Mouse (Mus musculus): ENCODE results near the gene Pspc1. TPM values are rescaled to one million over a fixed set of nuclear protein-coding genes. Genes with fewer than 3 reads are reported as not detected.

Pspc1 gene
- polyA plus RNA-seq, 1 experiment from 2014 or later, result 60.7 TPM

- no peak for ATAC-seq (ENCODE audit: low FRiP score, low TSS enrichment)
- Histone ChIP-seq H3K4me2 (ENCODE audit: low read length) (no peak overlapping the region), H3K4me1 (ENCODE audit: control insufficient read depth, insufficient read depth, low read length) (no peaks in the 10 kb centered on the region), H3K9me3 (ENCODE audit: control insufficient read depth, low read length) (no peaks in the 10 kb centered on the region), H3K4me3 (replicated peaks; ENCODE audit: low read depth, low read length) (no peak overlapping the region), H3K36me3 (ENCODE audit: control insufficient read depth, insufficient read depth, low read length) (peaks cover 60% of the 10 kb centered on the region), H3K9ac (replicated peaks; ENCODE audit: low read length) (no peak overlapping the region), H3K27ac (replicated peaks; ENCODE audit: low read depth, low read length) (no peak overlapping the region), H3K27me3 (ENCODE audit: control insufficient read depth, insufficient read depth, low read length) (no peaks in the 10 kb centered on the region)
- DNase-seq, result no peak
- WGBS, result 89% methylated on average over 4 of the region's 4 CpGs
These were observed 26.8 kb downstream of the Pspc1 start for GRCm38 (mm10) chr14:56751282-56751681.

- DNase-seq (no peak), ATAC-seq (ENCODE audit: low FRiP score, low TSS enrichment) (no peak)
- 98% methylated on average over 1 of the region's 1 CpGs for WGBS
- H3K27ac ChIP-seq (replicated peaks; ENCODE audit: low read depth, low read length), result no peak overlapping the region
- peaks cover 20% of the 10 kb centered on the region; the same call in 1 of the 2 replicates for H3K36me3 ChIP-seq (ENCODE audit: control insufficient read depth, insufficient read depth, low read length)
- H3K9me3 ChIP-seq (ENCODE audit: control insufficient read depth, low read length), result no peaks in the 10 kb centered on the region
- H3K4me2 ChIP-seq (ENCODE audit: low read length), result no peak overlapping the region
- no peak overlapping the region for H3K9ac ChIP-seq (replicated peaks; ENCODE audit: low read length)
- H3K4me3 ChIP-seq (replicated peaks; ENCODE audit: low read depth, low read length), result no peak overlapping the region
- no peaks in the 10 kb centered on the region for H3K27me3 ChIP-seq (ENCODE audit: control insufficient read depth, insufficient read depth, low read length)
- H3K4me1 ChIP-seq (ENCODE audit: control insufficient read depth, insufficient read depth, low read length), result no peaks in the 10 kb centered on the region
These were observed 37.9 kb downstream of the Pspc1 start for GRCm38 (mm10) chr14:56740175-56740574.

GRCm38 (mm10) chr14:56726493-56726892 is 51.6 kb downstream of the Pspc1 start:
- Histone ChIP-seq H3K27ac (replicated peaks; ENCODE audit: low read depth, low read length) (no peak overlapping the region), H3K4me2 (ENCODE audit: low read length) (no peak overlapping the region), H3K9me3 (ENCODE audit: control insufficient read depth, low read length) (no peaks in the 10 kb centered on the region), H3K9ac (replicated peaks; ENCODE audit: low read length) (no peak overlapping the region), H3K4me3 (replicated peaks; ENCODE audit: low read depth, low read length) (no peak overlapping the region), H3K4me1 (ENCODE audit: control insufficient read depth, insufficient read depth, low read length) (no peaks in the 10 kb centered on the region), H3K36me3 (ENCODE audit: control insufficient read depth, insufficient read depth, low read length) (peaks cover 10% of the 10 kb centered on the region; the same call in 1 of the 2 replicates), H3K27me3 (ENCODE audit: control insufficient read depth, insufficient read depth, low read length) (no peaks in the 10 kb centered on the region)
- ATAC-seq (ENCODE audit: low FRiP score, low TSS enrichment) (no peak), DNase-seq (no peak)
- 79% methylated on average over 1 of the region's 1 CpGs for WGBS

DNA sequence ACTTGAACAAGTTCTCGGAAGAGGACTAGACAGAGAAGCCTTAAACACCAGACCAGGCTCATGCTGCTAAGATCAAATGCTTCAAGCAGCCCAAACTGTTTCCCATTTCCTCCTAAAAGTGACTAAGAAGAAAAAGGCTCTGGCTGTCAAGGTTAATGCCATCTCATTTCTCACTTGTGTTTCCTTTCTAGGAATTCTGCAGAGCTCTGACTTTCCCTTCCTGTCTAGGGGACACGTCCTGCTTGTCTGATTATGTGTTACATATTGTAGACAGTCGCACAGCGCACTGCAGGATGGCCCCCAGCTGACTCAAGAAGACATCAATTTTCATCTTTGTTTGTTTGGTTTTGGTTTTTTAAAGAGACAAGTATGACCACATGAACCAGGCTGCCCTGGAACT is 72.4 kb downstream of the Pspc1 start:
- H3K27me3 ChIP-seq (ENCODE audit: control insufficient read depth, insufficient read depth, low read length), result no peaks in the 10 kb centered on the region
- no peak overlapping the region for H3K9ac ChIP-seq (replicated peaks; ENCODE audit: low read length)
- WGBS, result 87% methylated on average over 4 of the region's 4 CpGs
- no peak overlapping the region for H3K27ac ChIP-seq (replicated peaks; ENCODE audit: low read depth, low read length)
- no peak overlapping the region for H3K4me2 ChIP-seq (ENCODE audit: low read length)
- DNase-seq, result no peak
- ATAC-seq (ENCODE audit: low FRiP score, low TSS enrichment), result no peak
- no peak overlapping the region for H3K4me3 ChIP-seq (replicated peaks; ENCODE audit: low read depth, low read length)
- no peaks in the 10 kb centered on the region for H3K9me3 ChIP-seq (ENCODE audit: control insufficient read depth, low read length)
- H3K36me3 ChIP-seq (ENCODE audit: control insufficient read depth, insufficient read depth, low read length), result peaks cover 7% of the 10 kb centered on the region
- H3K4me1 ChIP-seq (ENCODE audit: control insufficient read depth, insufficient read depth, low read length), result no peaks in the 10 kb centered on the region

DNA sequence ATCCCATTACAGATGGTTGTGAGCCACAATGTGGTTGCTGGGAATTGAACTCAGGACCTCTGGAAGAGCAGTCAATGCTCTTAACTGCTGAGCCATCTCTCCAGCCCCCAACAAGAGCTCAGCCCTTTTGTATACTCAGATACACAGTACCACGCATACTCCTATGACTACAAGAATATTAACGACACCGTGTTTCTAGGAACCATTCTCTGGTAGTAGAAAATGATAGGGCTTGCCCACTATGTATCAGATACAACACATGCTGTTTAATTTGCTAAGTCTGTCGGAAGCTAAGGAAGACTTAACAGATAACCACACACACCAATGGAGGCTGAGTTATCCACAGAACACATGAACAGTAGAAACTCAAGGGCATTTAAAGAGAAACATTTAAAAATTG is 75.5 kb downstream of the Pspc1 start:
- Histone ChIP-seq H3K9me3 (ENCODE audit: control insufficient read depth, low read length) (no peaks in the 10 kb centered on the region), H3K27me3 (ENCODE audit: control insufficient read depth, insufficient read depth, low read length) (no peaks in the 10 kb centered on the region), H3K27ac (replicated peaks; ENCODE audit: low read depth, low read length) (no peak overlapping the region), H3K4me1 (ENCODE audit: control insufficient read depth, insufficient read depth, low read length) (no peaks in the 10 kb centered on the region), H3K4me2 (ENCODE audit: low read length) (no peak overlapping the region), H3K36me3 (ENCODE audit: control insufficient read depth, insufficient read depth, low read length) (peaks cover 28% of the 10 kb centered on the region), H3K4me3 (replicated peaks; ENCODE audit: low read depth, low read length) (no peak overlapping the region), H3K9ac (replicated peaks; ENCODE audit: low read length) (no peak overlapping the region)
- 96% methylated on average over 4 of the region's 4 CpGs for WGBS
- DNase-seq (no peak), ATAC-seq (ENCODE audit: low FRiP score, low TSS enrichment) (no peak)

GRCm38 (mm10) chr14:56697836-56698235 is 80.3 kb downstream of the Pspc1 start:
- Histone ChIP-seq H3K36me3 (ENCODE audit: control insufficient read depth, insufficient read depth, low read length) (peaks cover 77% of the 10 kb centered on the region), H3K4me1 (ENCODE audit: control insufficient read depth, insufficient read depth, low read length) (no peaks in the 10 kb centered on the region), H3K9ac (replicated peaks; ENCODE audit: low read length) (no peak overlapping the region), H3K4me2 (ENCODE audit: low read length) (no peak overlapping the region), H3K27ac (replicated peaks; ENCODE audit: low read depth, low read length) (no peak overlapping the region), H3K9me3 (ENCODE audit: control insufficient read depth, low read length) (no peaks in the 10 kb centered on the region), H3K4me3 (replicated peaks; ENCODE audit: low read depth, low read length) (no peak overlapping the region), H3K27me3 (ENCODE audit: control insufficient read depth, insufficient read depth, low read length) (no peaks in the 10 kb centered on the region)
- WGBS, result 93% methylated on average over 5 of the region's 5 CpGs
- DNase-seq, result no peak
- no peak for ATAC-seq (ENCODE audit: low FRiP score, low TSS enrichment)

- H3K4me1 ChIP-seq (ENCODE audit: control insufficient read depth, insufficient read depth, low read length), result no peaks in the 10 kb centered on the region
- H3K9me3 ChIP-seq (ENCODE audit: control insufficient read depth, low read length), result no peaks in the 10 kb centered on the region
- no peak overlapping the region for H3K4me2 ChIP-seq (ENCODE audit: low read length)
- H3K9ac ChIP-seq (replicated peaks; ENCODE audit: low read length), result no peak overlapping the region
- WGBS, result 94% methylated on average over 3 of the region's 3 CpGs
- ATAC-seq (ENCODE audit: low FRiP score, low TSS enrichment) (no peak), DNase-seq (no peak)
- H3K27me3 ChIP-seq (ENCODE audit: control insufficient read depth, insufficient read depth, low read length), result no peaks in the 10 kb centered on the region
- no peak overlapping the region for H3K4me3 ChIP-seq (replicated peaks; ENCODE audit: low read depth, low read length)
- H3K36me3 ChIP-seq (ENCODE audit: control insufficient read depth, insufficient read depth, low read length), result peaks cover 96% of the 10 kb centered on the region
- no peak overlapping the region for H3K27ac ChIP-seq (replicated peaks; ENCODE audit: low read depth, low read length)
These were observed 82.6 kb downstream of the Pspc1 start for GRCm38 (mm10) chr14:56695495-56695894.

DNA sequence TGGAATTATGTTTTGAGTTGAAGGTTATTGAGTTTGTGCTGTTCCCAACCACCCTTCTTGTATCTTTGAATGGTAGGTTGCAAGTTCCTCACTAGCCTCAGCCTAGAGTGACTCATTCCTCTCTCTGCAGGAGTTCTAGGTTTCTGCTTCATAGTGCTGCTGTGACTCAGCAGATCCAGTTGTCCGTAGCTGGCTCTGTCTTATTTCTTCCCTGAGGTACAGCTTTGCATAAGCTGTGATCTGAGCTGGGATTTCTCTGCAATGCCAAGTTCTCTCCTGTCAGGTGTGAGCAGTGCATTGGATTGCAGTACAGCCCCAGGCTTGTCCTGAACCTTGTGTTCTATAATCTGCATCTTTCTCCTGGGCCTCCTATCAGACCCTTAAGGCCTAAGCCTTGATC is 88.3 kb downstream of the Pspc1 start:
- Histone ChIP-seq H3K9ac (replicated peaks; ENCODE audit: low read length) (no peak overlapping the region), H3K4me2 (ENCODE audit: low read length) (no peak overlapping the region), H3K27ac (replicated peaks; ENCODE audit: low read depth, low read length) (no peak overlapping the region), H3K27me3 (ENCODE audit: control insufficient read depth, insufficient read depth, low read length) (no peaks in the 10 kb centered on the region), H3K4me3 (replicated peaks; ENCODE audit: low read depth, low read length) (no peak overlapping the region), H3K36me3 (ENCODE audit: control insufficient read depth, insufficient read depth, low read length) (peaks cover 91% of the 10 kb centered on the region), H3K9me3 (ENCODE audit: control insufficient read depth, low read length) (no peaks in the 10 kb centered on the region), H3K4me1 (ENCODE audit: control insufficient read depth, insufficient read depth, low read length) (no peaks in the 10 kb centered on the region)
- no peak for ATAC-seq (ENCODE audit: low FRiP score, low TSS enrichment)
- WGBS, result 77% methylated on average over 1 of the region's 1 CpGs
- no peak for DNase-seq

- no peak for DNase-seq
- Histone ChIP-seq H3K4me2 (ENCODE audit: low read length) (no peak overlapping the region), H3K9ac (replicated peaks; ENCODE audit: low read length) (no peak overlapping the region), H3K36me3 (ENCODE audit: control insufficient read depth, insufficient read depth, low read length) (peaks cover 91% of the 10 kb centered on the region), H3K27me3 (ENCODE audit: control insufficient read depth, insufficient read depth, low read length) (no peaks in the 10 kb centered on the region), H3K4me3 (replicated peaks; ENCODE audit: low read depth, low read length) (no peak overlapping the region), H3K4me1 (ENCODE audit: control insufficient read depth, insufficient read depth, low read length) (no peaks in the 10 kb centered on the region), H3K27ac (replicated peaks; ENCODE audit: low read depth, low read length) (no peak overlapping the region), H3K9me3 (ENCODE audit: control insufficient read depth, low read length) (no peaks in the 10 kb centered on the region)
- ATAC-seq (ENCODE audit: low FRiP score, low TSS enrichment), result no peak
- 98% methylated on average over 1 of the region's 1 CpGs for WGBS
These were observed 89.0 kb downstream of the Pspc1 start for GRCm38 (mm10) chr14:56689116-56689515.

All from midbrain, embryonic 14.5 days (tissue).